Comparison of ENCODE assay signal across 12 mouse cellular contexts in the genomic region with DNA sequence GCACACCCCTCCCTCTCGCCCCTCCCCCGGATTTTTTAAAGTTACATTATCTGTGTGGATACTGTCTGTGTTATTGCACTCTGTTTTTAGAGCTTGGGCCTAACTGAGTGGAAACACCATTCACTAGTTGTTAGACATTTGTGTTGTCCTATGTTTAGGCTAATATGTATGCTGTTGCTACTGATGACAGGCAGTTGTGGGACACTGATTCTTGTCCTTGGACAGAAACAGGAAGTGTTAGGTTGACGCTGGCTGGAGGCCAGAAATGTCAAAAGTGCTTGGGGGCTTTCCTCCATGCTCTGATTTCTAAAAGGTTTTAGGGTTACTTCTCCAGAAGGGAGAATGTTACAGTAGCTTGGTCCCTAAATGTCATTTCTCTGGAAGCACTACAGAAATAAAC. TPM values are rescaled to one million over a fixed set of nuclear protein-coding genes. Genes with fewer than 3 reads are reported as not detected.
DNase-seq lines count a peak whose midpoint lies in the region; ATAC-seq and TF ChIP-seq lines count a peak whose summit lies in the region.
"Had no signal": no experiment of that assay in that cellular context is flagged by ENCODE, and none has a peak within 500 bp of the region (broad histone marks: within the 10 kb centered on the region; RNA-seq: fewer than 3 reads in every experiment).

No protein-coding gene starts in this region.

- H3K27me3 ChIP-seq in forebrain, embryonic 13.5 days = no peaks in the 10 kb centered on the region
- no peaks in the 10 kb centered on the region for H3K27me3 ChIP-seq in forebrain, postnatal 0 days (ENCODE audit: insufficient read depth, low read length)
- H3K27me3 ChIP-seq in liver, embryonic 12.5 days (replicated peaks) = no peaks in the 10 kb centered on the region
- H3K27me3 ChIP-seq in liver, embryonic 11.5 days (replicated peaks; ENCODE audit: control insufficient read depth, insufficient read depth, low read length) = no peaks in the 10 kb centered on the region
- H3K27me3 ChIP-seq in heart, embryonic 13.5 days (replicated peaks) = no peaks in the 10 kb centered on the region
- no peaks in the 10 kb centered on the region for H3K27me3 ChIP-seq in hindbrain, embryonic 16.5 days (replicated peaks; ENCODE audit: control insufficient read depth, insufficient read depth, low read length)
- H3K27me3 ChIP-seq: limb, embryonic 13.5 days had no signal

- WGBS in forebrain, embryonic 13.5 days = 63% methylated on average over 3 of the region's 3 CpGs
- WGBS in forebrain, postnatal 0 days = 59% methylated on average over 3 of the region's 3 CpGs
- 49% methylated on average over 3 of the region's 3 CpGs for WGBS in liver, embryonic 12.5 days (ENCODE audit: insufficient replicate concordance)
- 56% methylated on average over 3 of the region's 3 CpGs for WGBS in liver, embryonic 11.5 days
- WGBS in heart, embryonic 13.5 days = 50% methylated on average over 3 of the region's 3 CpGs
- 73% methylated on average over 3 of the region's 3 CpGs for WGBS in hindbrain, embryonic 16.5 days

- H3K9ac ChIP-seq in forebrain, embryonic 13.5 days = no peak overlapping the region
- no peak overlapping the region for H3K9ac ChIP-seq in forebrain, postnatal 0 days
- H3K9ac ChIP-seq in liver, embryonic 12.5 days = no peak overlapping the region
- H3K9ac ChIP-seq in liver, embryonic 11.5 days (ENCODE audit: low read depth, low read length) = no peak overlapping the region
- no peak overlapping the region for H3K9ac ChIP-seq in heart, embryonic 13.5 days
- H3K9ac ChIP-seq in hindbrain, embryonic 16.5 days (ENCODE audit: low read depth, low read length) = no peak overlapping the region
- H3K9ac ChIP-seq: limb, embryonic 13.5 days had no signal

- 0 out of 2 replicates have a peak, but pooled peaks cover 4% of the 10 kb centered on the region for H3K36me3 ChIP-seq in forebrain, embryonic 13.5 days (ENCODE audit: poor library complexity, severe bottlenecking)
- H3K36me3 ChIP-seq in forebrain, postnatal 0 days (ENCODE audit: insufficient read depth) = no peaks in the 10 kb centered on the region
- peaks cover 4% of the 10 kb centered on the region for H3K36me3 ChIP-seq in liver, embryonic 12.5 days
- H3K36me3 ChIP-seq in liver, embryonic 11.5 days (ENCODE audit: control insufficient read depth, insufficient read depth, low read length) = no peaks in the 10 kb centered on the region
- H3K36me3 ChIP-seq in heart, embryonic 13.5 days = no peaks in the 10 kb centered on the region
- H3K36me3 ChIP-seq in hindbrain, embryonic 16.5 days (ENCODE audit: control insufficient read depth, insufficient read depth, low read length) = no peaks in the 10 kb centered on the region
- H3K36me3 ChIP-seq: limb, embryonic 13.5 days had no signal

- ATAC-seq in forebrain, embryonic 13.5 days = peak; percentile 51; the same call in 1 of the 2 replicates
- no peak for ATAC-seq in forebrain, postnatal 0 days
- no peak for ATAC-seq in liver, embryonic 12.5 days
- ATAC-seq in liver, embryonic 11.5 days (replicated peaks; ENCODE audit: low FRiP score) = no peak; the same call in 1 of the 2 replicates
- ATAC-seq in heart, embryonic 13.5 days (ENCODE audit: extremely low read depth, insufficient number of reproducible peaks, low FRiP score, low TSS enrichment) = no peak
- ATAC-seq in megakaryocyte progenitor cell, adult 5-6 weeks (replicated peaks; ENCODE audit: poor library complexity) = peak; percentile 84
- ATAC-seq in hindbrain, embryonic 16.5 days = no peak

- no peaks in the 10 kb centered on the region for H3K4me1 ChIP-seq in forebrain, embryonic 13.5 days
- H3K4me1 ChIP-seq in forebrain, postnatal 0 days (ENCODE audit: insufficient read depth) = no peaks in the 10 kb centered on the region
- H3K4me1 ChIP-seq in liver, embryonic 12.5 days = peaks cover 38% of the 10 kb centered on the region
- H3K4me1 ChIP-seq in liver, embryonic 11.5 days (replicated peaks; ENCODE audit: control insufficient read depth, insufficient read depth, low read length) = peaks cover 4% of the 10 kb centered on the region; the same call in 1 of the 2 replicates
- peaks cover 19% of the 10 kb centered on the region for H3K4me1 ChIP-seq in heart, embryonic 13.5 days
- H3K4me1 ChIP-seq in hindbrain, embryonic 16.5 days (ENCODE audit: control insufficient read depth, insufficient read depth, low read depth, low read length) = no peaks in the 10 kb centered on the region
- H3K4me1 ChIP-seq: limb, embryonic 13.5 days had no signal

- DNase-seq in forebrain, postnatal 0 days = no peak
- no peak for DNase-seq in liver, embryonic 11.5 days (ENCODE audit: low spot score)
- no peak for DNase-seq in layer of hippocampus, postnatal 36 days
- DNase-seq: cerebellum, adult 9-10 months had no signal

- no peak overlapping the region for H3K4me3 ChIP-seq in forebrain, embryonic 13.5 days
- H3K4me3 ChIP-seq in forebrain, postnatal 0 days (ENCODE audit: low read depth, low read length) = no peak overlapping the region
- no peak overlapping the region for H3K4me3 ChIP-seq in liver, embryonic 12.5 days
- H3K4me3 ChIP-seq in liver, embryonic 11.5 days (ENCODE audit: low read depth, low read length) = no peak overlapping the region
- H3K4me3 ChIP-seq in heart, embryonic 13.5 days = no peak overlapping the region
- no peak overlapping the region for H3K4me3 ChIP-seq in hindbrain, embryonic 16.5 days (ENCODE audit: low read length)
- H3K4me3 ChIP-seq: limb, embryonic 13.5 days had no signal

- no peak for TF ChIP-seq CTCF in forebrain, postnatal 0 days (IDR thresholded peaks at IDR 0.05; ENCODE audit: low read depth)

- H3K27ac ChIP-seq in forebrain, embryonic 13.5 days = no peak overlapping the region
- H3K27ac ChIP-seq in forebrain, postnatal 0 days (ENCODE audit: low read depth, low read length) = no peak overlapping the region
- peak overlapping the region; percentile 26; the same call in 1 of the 2 replicates for H3K27ac ChIP-seq in liver, embryonic 12.5 days
- no peak overlapping the region for H3K27ac ChIP-seq in liver, embryonic 11.5 days (ENCODE audit: low read depth, low read length)
- H3K27ac ChIP-seq in heart, embryonic 13.5 days (replicated peaks) = peak overlapping the region; percentile 63
- no peak overlapping the region for H3K27ac ChIP-seq in hindbrain, embryonic 16.5 days (ENCODE audit: low read depth, low read length)
- H3K27ac ChIP-seq: limb, embryonic 13.5 days had no signal

- no peaks in the 10 kb centered on the region for H3K9me3 ChIP-seq in forebrain, embryonic 13.5 days (replicated peaks)
- H3K9me3 ChIP-seq in forebrain, postnatal 0 days (ENCODE audit: low read length) = no peaks in the 10 kb centered on the region
- no peaks in the 10 kb centered on the region for H3K9me3 ChIP-seq in liver, embryonic 12.5 days (replicated peaks)
- H3K9me3 ChIP-seq in liver, embryonic 11.5 days (ENCODE audit: control insufficient read depth, low read length) = no peaks in the 10 kb centered on the region
- no peaks in the 10 kb centered on the region for H3K9me3 ChIP-seq in heart, embryonic 13.5 days
- no peaks in the 10 kb centered on the region for H3K9me3 ChIP-seq in hindbrain, embryonic 16.5 days (ENCODE audit: control insufficient read depth, low read length)
- H3K9me3 ChIP-seq: limb, embryonic 13.5 days had no signal

- no peak overlapping the region for H3K4me2 ChIP-seq in forebrain, embryonic 13.5 days
- H3K4me2 ChIP-seq in forebrain, postnatal 0 days (ENCODE audit: low read depth) = no peak overlapping the region
- no peak overlapping the region for H3K4me2 ChIP-seq in liver, embryonic 12.5 days
- H3K4me2 ChIP-seq in liver, embryonic 11.5 days = no peak overlapping the region
- no peak overlapping the region for H3K4me2 ChIP-seq in heart, embryonic 13.5 days
- H3K4me2 ChIP-seq in hindbrain, embryonic 16.5 days (ENCODE audit: low read length) = no peak overlapping the region
- H3K4me2 ChIP-seq: limb, embryonic 13.5 days had no signal

RNA-seq across cellular contexts. Expression of gene Vopp1, which starts 29.1 kb away (rescaled TPM):
- 114 and 117 TPM in 2 replicates for polyA plus RNA-seq in forebrain, embryonic 13.5 days (2015; fragmentation: Nextera tagmentation; extraction: Ambion mirVana)
- total RNA-seq in forebrain, postnatal 0 days (2014; rRNA removed) = 270 and 331 TPM in 2 replicates
- polyA plus RNA-seq in forebrain, postnatal 0 days (2015; fragmentation: Nextera tagmentation; extraction: Ambion mirVana) = 166 and 169 TPM in 2 replicates
- polyA plus RNA-seq in liver, embryonic 12.5 days (2016; fragmentation: Nextera tagmentation; extraction: Ambion mirVana) = 41.1 and 44.4 TPM in 2 replicates
- 23.8 and 24.3 TPM in 2 replicates for polyA plus RNA-seq in liver, embryonic 11.5 days (2014; fragmentation: Nextera tagmentation; extraction: Ambion mirVana)
- polyA plus RNA-seq in heart, embryonic 13.5 days (2015; fragmentation: Nextera tagmentation; extraction: Ambion mirVana) = 30.3 and 31.7 TPM in 2 replicates
- 10.0 and 12.0 TPM in 2 replicates for total RNA-seq in megakaryocyte progenitor cell, adult 5-6 weeks (2015)
- 10.1 and 14.5 TPM in 2 replicates for total RNA-seq in megakaryocyte progenitor cell, adult 5-6 weeks (2017)
- 218 and 224 TPM in 2 replicates for polyA plus RNA-seq in hindbrain, embryonic 16.5 days (2015; fragmentation: Nextera tagmentation; extraction: Ambion mirVana)
- total RNA-seq in layer of hippocampus, postnatal 36 days (2021) = 10 to 100 TPM; 68.9 to 70.3 TPM

RNA-seq across cellular contexts. Expression of gene Vmn1r21, which starts 54.3 kb away (rescaled TPM):
- polyA plus RNA-seq in forebrain, embryonic 13.5 days (2015; fragmentation: Nextera tagmentation; extraction: Ambion mirVana) = not detected in 2 replicates
- total RNA-seq in forebrain, postnatal 0 days (2014; rRNA removed) = not detected in 2 replicates
- polyA plus RNA-seq in forebrain, postnatal 0 days (2015; fragmentation: Nextera tagmentation; extraction: Ambion mirVana) = not detected in 2 replicates
- polyA plus RNA-seq in liver, embryonic 12.5 days (2016; fragmentation: Nextera tagmentation; extraction: Ambion mirVana) = not detected in 2 replicates
- not detected in 2 replicates for polyA plus RNA-seq in liver, embryonic 11.5 days (2014; fragmentation: Nextera tagmentation; extraction: Ambion mirVana)
- not detected in 2 replicates for polyA plus RNA-seq in heart, embryonic 13.5 days (2015; fragmentation: Nextera tagmentation; extraction: Ambion mirVana)
- not detected in 2 replicates for total RNA-seq in megakaryocyte progenitor cell, adult 5-6 weeks (2015)
- total RNA-seq in megakaryocyte progenitor cell, adult 5-6 weeks (2017) = not detected in 2 replicates
- not detected in 2 replicates for polyA plus RNA-seq in hindbrain, embryonic 16.5 days (2015; fragmentation: Nextera tagmentation; extraction: Ambion mirVana)
- not detected for total RNA-seq in layer of hippocampus, postnatal 36 days (2021)
- polyA plus RNA-seq: intestine, embryonic 14.5 days; limb, embryonic 13.5 days; small intestine, adult 2 months had no signal

Comparison
In these comparisons a context has a peak if more than half of its experiments do, and no peak if none do; other contexts are left out.
1. ATAC-seq: peak in forebrain, embryonic 13.5 days (single experiment) and megakaryocyte progenitor cell, adult 5-6 weeks (single experiment); none in forebrain, postnatal 0 days (single experiment), liver, embryonic 12.5 days (single experiment), liver, embryonic 11.5 days (single experiment), heart, embryonic 13.5 days (single experiment) and hindbrain, embryonic 16.5 days (single experiment).
2. H3K27ac ChIP-seq: peak in liver, embryonic 12.5 days (single experiment) and heart, embryonic 13.5 days (single experiment); none in forebrain, embryonic 13.5 days (single experiment), forebrain, postnatal 0 days (single experiment), liver, embryonic 11.5 days (single experiment) and hindbrain, embryonic 16.5 days (single experiment).